Mouse (Mus musculus): Measurements from ENCODE around the gene Rps23.
A peak's percentile ranks its signal among the peaks of the same experiment; 100 is the strongest.

The Rps23 gene

GRCm38 (mm10) chr13:90935852-90936251 is 13.1 kb downstream of the Rps23 start:
- no peak for DNase-seq

- DNase-seq, result no peak
These were observed 16.4 kb downstream of the Rps23 start for GRCm38 (mm10) chr13:90939192-90939591.

- DNase-seq, result no peak
These were observed 16.8 kb downstream of the Rps23 start for GRCm38 (mm10) chr13:90939600-90939999.

- no peak for DNase-seq
These were observed 36.1 kb downstream of the Rps23 start for GRCm38 (mm10) chr13:90958894-90959293.

- DNase-seq, result no peak
These were observed 37.8 kb downstream of the Rps23 start for GRCm38 (mm10) chr13:90960591-90960990.

GRCm38 (mm10) chr13:90962836-90963760 is 40.3 kb downstream of the Rps23 start:
- peak; percentile 46 for DNase-seq

- DNase-seq, result peak; percentile 32
These were observed 41.8 kb downstream of the Rps23 start for GRCm38 (mm10) chr13:90964511-90964910.

- peak; percentile 63 for DNase-seq
These were observed 43.2 kb downstream of the Rps23 start for GRCm38 (mm10) chr13:90965996-90966395.

- peak; percentile 87 for DNase-seq
These were observed 44.7 kb downstream of the Rps23 start for GRCm38 (mm10) chr13:90967422-90967821.

GRCm38 (mm10) chr13:90968940-90969339 is 46.2 kb downstream of the Rps23 start:
- DNase-seq, result no peak

GRCm38 (mm10) chr13:90970259-90971017 is 47.7 kb downstream of the Rps23 start:
- no peak for DNase-seq

GRCm38 (mm10) chr13:90973409-90973808 is 50.7 kb downstream of the Rps23 start:
- no peak for DNase-seq
